8 mouse cellular contexts compared by ENCODE assay signal in the genomic region with DNA sequence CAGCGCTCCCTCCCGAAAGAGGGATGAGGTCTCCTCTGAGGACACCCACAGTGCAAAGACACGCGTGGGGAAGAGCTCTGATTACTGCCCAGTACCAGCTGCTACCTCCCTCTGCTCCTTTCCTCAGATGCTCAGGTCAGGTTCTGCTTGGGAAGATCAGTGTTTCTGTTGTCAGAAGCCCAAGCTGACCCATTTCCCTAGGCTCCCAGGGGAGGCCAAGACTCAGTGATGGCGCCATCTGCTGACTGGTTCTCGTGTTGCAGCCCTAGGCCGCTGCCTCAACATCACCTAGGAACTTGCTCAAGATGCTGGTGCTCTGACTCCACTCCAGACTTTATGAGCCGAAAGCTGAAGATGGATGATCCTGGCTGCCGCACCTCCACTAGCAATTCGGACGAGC. TPM values are rescaled to one million over a fixed set of nuclear protein-coding genes. Genes with fewer than 3 reads are reported as not detected.
DNase-seq lines count a peak whose midpoint lies in the region; ATAC-seq and TF ChIP-seq lines count a peak whose summit lies in the region.
"Had no signal": no experiment of that assay in that cellular context is flagged by ENCODE, and none has a peak within 500 bp of the region (broad histone marks: within the 10 kb centered on the region; RNA-seq: fewer than 3 reads in every experiment).

No protein-coding gene starts in this region.

- H3K27ac ChIP-seq in forebrain, postnatal 0 days (ENCODE audit: low read depth, low read length) = no peak overlapping the region
- H3K27ac ChIP-seq in hindbrain, postnatal 0 days = no peak overlapping the region
- no peak overlapping the region for H3K27ac ChIP-seq in midbrain, postnatal 0 days (ENCODE audit: low read depth, low read length)
- H3K27ac ChIP-seq: lung, embryonic 15.5 days had no signal

- peak; percentile 93 for ATAC-seq in cerebellum, adult (ENCODE audit: insufficient number of reproducible peaks, low FRiP score, low TSS enrichment)
- 0 out of 2 replicates have a peak, but pooled peaks have one; percentile 21 for ATAC-seq in forebrain, postnatal 0 days
- peak; percentile 77 for ATAC-seq in hindbrain, postnatal 0 days
- ATAC-seq in midbrain, postnatal 0 days (ENCODE audit: low FRiP score) = no peak

- WGBS in forebrain, postnatal 0 days = 53% methylated on average over 11 of the region's 11 CpGs
- WGBS in hindbrain, postnatal 0 days = 44% methylated on average over 11 of the region's 11 CpGs
- WGBS in midbrain, postnatal 0 days = 53% methylated on average over 11 of the region's 11 CpGs

- H3K4me1 ChIP-seq in forebrain, postnatal 0 days (ENCODE audit: insufficient read depth) = no peaks in the 10 kb centered on the region
- H3K4me1 ChIP-seq in hindbrain, postnatal 0 days (ENCODE audit: insufficient read depth, low read length) = no peaks in the 10 kb centered on the region
- no peaks in the 10 kb centered on the region for H3K4me1 ChIP-seq in midbrain, postnatal 0 days (ENCODE audit: insufficient read depth, low read length)
- H3K4me1 ChIP-seq: lung, embryonic 15.5 days had no signal

- peak; percentile 76 for TF ChIP-seq CTCF in forebrain, postnatal 0 days (IDR thresholded peaks at IDR 0.05; ENCODE audit: low read depth)
- peak; percentile 85 for TF ChIP-seq CTCF in hindbrain, postnatal 0 days (IDR thresholded peaks at IDR 0.05; ENCODE audit: low read depth)
- peak; percentile 72 for TF ChIP-seq CTCF in midbrain, postnatal 0 days (IDR thresholded peaks at IDR 0.05)

- H3K27me3 ChIP-seq in forebrain, postnatal 0 days (ENCODE audit: insufficient read depth, low read length) = no peaks in the 10 kb centered on the region
- H3K27me3 ChIP-seq in hindbrain, postnatal 0 days (ENCODE audit: insufficient read depth, low read length) = no peaks in the 10 kb centered on the region
- H3K27me3 ChIP-seq in midbrain, postnatal 0 days (ENCODE audit: insufficient read depth, low read length) = no peaks in the 10 kb centered on the region
- H3K27me3 ChIP-seq: lung, embryonic 15.5 days had no signal

- no peak overlapping the region for H3K4me2 ChIP-seq in forebrain, postnatal 0 days (ENCODE audit: low read depth)
- H3K4me2 ChIP-seq in hindbrain, postnatal 0 days (ENCODE audit: low read depth, low read length) = no peak overlapping the region
- H3K4me2 ChIP-seq in midbrain, postnatal 0 days (ENCODE audit: low read depth, low read length, poor library complexity, severe bottlenecking) = no peak overlapping the region
- H3K4me2 ChIP-seq: lung, embryonic 15.5 days had no signal

- DNase-seq in R1 (ENCODE audit: low read depth, low spot score) = peak; percentile 77
- DNase-seq in forebrain, postnatal 0 days = peak; percentile 76
- peak; percentile 74 for DNase-seq in hindbrain, postnatal 0 days (ENCODE audit: low spot score)
- peak; percentile 90 to 93 for DNase-seq in left cerebral cortex, adult 18-20 months (ENCODE audit: low spot score in 2 of 2)
- DNase-seq in midbrain, postnatal 0 days (ENCODE audit: low spot score) = peak; percentile 71
- peak; percentile 40 to 70 for DNase-seq in spleen, postnatal 10 days (ENCODE audit: low spot score in 2 of 2)

- no peaks in the 10 kb centered on the region for H3K9me3 ChIP-seq in forebrain, postnatal 0 days (ENCODE audit: low read length)
- no peaks in the 10 kb centered on the region for H3K9me3 ChIP-seq in hindbrain, postnatal 0 days (ENCODE audit: low read length)
- H3K9me3 ChIP-seq in midbrain, postnatal 0 days (ENCODE audit: low read length) = no peaks in the 10 kb centered on the region
- H3K9me3 ChIP-seq: lung, embryonic 15.5 days had no signal

- H3K4me3 ChIP-seq in forebrain, postnatal 0 days (ENCODE audit: low read depth, low read length) = no peak overlapping the region
- no peak overlapping the region for H3K4me3 ChIP-seq in hindbrain, postnatal 0 days (ENCODE audit: low read length)
- H3K4me3 ChIP-seq in midbrain, postnatal 0 days (ENCODE audit: low read depth, low read length) = no peak overlapping the region
- H3K4me3 ChIP-seq: lung, embryonic 15.5 days had no signal

- H3K9ac ChIP-seq in forebrain, postnatal 0 days = no peak overlapping the region
- H3K9ac ChIP-seq in hindbrain, postnatal 0 days (replicated peaks; ENCODE audit: low read length) = no peak overlapping the region
- H3K9ac ChIP-seq in midbrain, postnatal 0 days (replicated peaks; ENCODE audit: low read length, poor library complexity, severe bottlenecking) = no peak overlapping the region
- H3K9ac ChIP-seq: lung, embryonic 15.5 days had no signal

- no peaks in the 10 kb centered on the region for H3K36me3 ChIP-seq in forebrain, postnatal 0 days (ENCODE audit: insufficient read depth)
- no peaks in the 10 kb centered on the region for H3K36me3 ChIP-seq in hindbrain, postnatal 0 days (ENCODE audit: insufficient read depth, low read length)
- no peaks in the 10 kb centered on the region for H3K36me3 ChIP-seq in midbrain, postnatal 0 days (ENCODE audit: insufficient read depth, low read length)
- H3K36me3 ChIP-seq: lung, embryonic 15.5 days had no signal

RNA-seq across cellular contexts. Expression of a gene that starts 52.4 kb away (rescaled TPM):
- 48.1 and 48.6 TPM in 2 replicates for total RNA-seq in forebrain, postnatal 0 days (2014; rRNA removed)
- polyA plus RNA-seq in forebrain, postnatal 0 days (2015; fragmentation: Nextera tagmentation; extraction: Ambion mirVana) = 12.5 and 18.0 TPM in 2 replicates
- 40.4 and 57.2 TPM in 2 replicates for total RNA-seq in hindbrain, postnatal 0 days (2014; rRNA removed)
- polyA plus RNA-seq in hindbrain, postnatal 0 days (2015; fragmentation: Nextera tagmentation; extraction: Ambion mirVana) = 15.8 and 16.7 TPM in 2 replicates
- 100 to 1,000 TPM; 154 to 171 TPM for total RNA-seq in left cerebral cortex, adult 18-20 months (2021)
- 48.3 and 51.8 TPM in 2 replicates for total RNA-seq in midbrain, postnatal 0 days (2014; rRNA removed)
- 13.2 and 19.1 TPM in 2 replicates for polyA plus RNA-seq in midbrain, postnatal 0 days (2015; fragmentation: Nextera tagmentation; extraction: Ambion mirVana)
